In genomic region chr5:49268807-49269206, GRCm38 (mm10) we compare ENCODE assay signal across 29 mouse cellular contexts.
"Had no signal": no experiment of that assay in that cellular context is flagged by ENCODE, and none has a peak within 500 bp of the region (broad histone marks: within the 10 kb centered on the region; RNA-seq: fewer than 3 reads in every experiment).

No protein-coding gene starts in this region.

- H3K4me1 ChIP-seq: limb, embryonic 10.5 days; limb, embryonic 12.5 days; limb, embryonic 13.5 days; limb, embryonic 15.5 days; liver, embryonic 12.5 days; liver, embryonic 13.5 days; liver, embryonic 15.5 days; lung, embryonic 15.5 days; megakaryocyte, embryonic 14.5 days; midbrain, embryonic 10.5 days; midbrain, embryonic 12.5 days; midbrain, embryonic 13.5 days; midbrain, embryonic 15.5 days had no signal

- H3K36me3 ChIP-seq: limb, embryonic 10.5 days; limb, embryonic 12.5 days; limb, embryonic 13.5 days; limb, embryonic 15.5 days; liver, embryonic 12.5 days; liver, embryonic 13.5 days; liver, embryonic 15.5 days; lung, embryonic 15.5 days; midbrain, embryonic 10.5 days; midbrain, embryonic 12.5 days; midbrain, embryonic 13.5 days; midbrain, embryonic 15.5 days had no signal

- H3K27me3 ChIP-seq: limb, embryonic 12.5 days; limb, embryonic 13.5 days; limb, embryonic 15.5 days; liver, embryonic 12.5 days; liver, embryonic 13.5 days; liver, embryonic 15.5 days; lung, embryonic 15.5 days; megakaryocyte, embryonic 14.5 days; midbrain, embryonic 12.5 days; midbrain, embryonic 13.5 days; midbrain, embryonic 15.5 days had no signal

- H3K4me3 ChIP-seq: limb, embryonic 10.5 days; limb, embryonic 12.5 days; limb, embryonic 13.5 days; limb, embryonic 15.5 days; liver, embryonic 12.5 days; liver, embryonic 13.5 days; liver, embryonic 15.5 days; lung, embryonic 15.5 days; megakaryocyte, embryonic 14.5 days; midbrain, embryonic 10.5 days; midbrain, embryonic 12.5 days; midbrain, embryonic 13.5 days; midbrain, embryonic 15.5 days; myocyte had no signal

- H3K9me3 ChIP-seq: limb, embryonic 10.5 days; limb, embryonic 12.5 days; limb, embryonic 13.5 days; limb, embryonic 15.5 days; liver, embryonic 12.5 days; liver, embryonic 13.5 days; liver, embryonic 15.5 days; lung, embryonic 15.5 days; megakaryocyte, embryonic 14.5 days; midbrain, embryonic 10.5 days; midbrain, embryonic 12.5 days; midbrain, embryonic 13.5 days; midbrain, embryonic 15.5 days had no signal

- H3K27ac ChIP-seq: limb, embryonic 10.5 days; limb, embryonic 12.5 days; limb, embryonic 13.5 days; limb, embryonic 15.5 days; liver, embryonic 12.5 days; liver, embryonic 13.5 days; liver, embryonic 14.5 days; liver, embryonic 15.5 days; lung, embryonic 15.5 days; macrophage; midbrain, embryonic 10.5 days; midbrain, embryonic 12.5 days; midbrain, embryonic 13.5 days; midbrain, embryonic 15.5 days had no signal

- DNase-seq: left cerebral cortex, postnatal 4 days; liver; liver, embryonic 13.5 days; liver, postnatal 0 days; lung, adult 18-20 months; lung, adult 2 months; lung, embryonic 14.5 days; lung, postnatal 10 days; lung, postnatal 14 days; lung, postnatal 36 days; lung, postnatal 4 days; midbrain, embryonic 14.5 days had no signal

- ATAC-seq: liver, embryonic 12.5 days; liver, postnatal 0 days; lung, postnatal 0 days; midbrain, embryonic 13.5 days; midbrain, embryonic 15.5 days; midbrain, embryonic 16.5 days had no signal
